Mouse (Mus musculus): Measurements from ENCODE around the gene Gstt2. TPM values are rescaled to one million over a fixed set of nuclear protein-coding genes. Genes with fewer than 3 reads are reported as not detected.
"Not testable (repeated sequence)": the region's sequence is repeated elsewhere in the genome, so short reads cannot be mapped to it uniquely, and the experiment has no call there.

Gene Gstt2
- polyA plus RNA-seq, 1 experiment from 2014 or later, result 0.35 TPM

- ChIA-PET CTCF (no interaction called here), POLR2A (no interaction called here)
- TF ChIP-seq CTCF (IDR thresholded peaks at IDR 0.05), result no peak
- no peak for ATAC-seq
- no peak for DNase-seq (ENCODE audit: low read depth, low spot score)
- H3K27me3 ChIP-seq, result peaks cover 6% of the 10 kb centered on the region
- in situ Hi-C loops (cut with MboI; ENCODE audit: low pct_unique_long_range_greater_than_20kb), result no loop called here
Observed at GRCm38 (mm10) chr10:75844800-75845199, 7.6 kb upstream of the Gstt2 start.

GRCm38 (mm10) chr10:75843898-75844297 is 6.7 kb upstream of the Gstt2 start:
- H3K27me3 ChIP-seq; DNase-seq (ENCODE audit: low read depth, low spot score); CTCF ChIA-PET; ATAC-seq; POLR2A ChIA-PET; in situ Hi-C loops (cut with MboI; ENCODE audit: low pct_unique_long_range_greater_than_20kb): not testable (repeated sequence)

GRCm38 (mm10) chr10:75839092-75839491 is 1.9 kb upstream of the Gstt2 start:
- POLR2A ChIA-PET, result no interaction called here
- peaks cover 6% of the 10 kb centered on the region for H3K27me3 ChIP-seq
- CTCF ChIA-PET, result no interaction called here
- ATAC-seq, result no peak
- no peak for DNase-seq (ENCODE audit: low read depth, low spot score)
- in situ Hi-C loops (cut with MboI; ENCODE audit: low pct_unique_long_range_greater_than_20kb), result no loop called here
- no peak for TF ChIP-seq CTCF (IDR thresholded peaks at IDR 0.05)

- TF ChIP-seq CTCF (IDR thresholded peaks at IDR 0.05), result peak; percentile 53
- no peaks in the 10 kb centered on the region for H3K27me3 ChIP-seq
- ATAC-seq (peak; percentile 68), DNase-seq (ENCODE audit: low read depth, low spot score) (peak; percentile 97)
- CTCF ChIA-PET, result interaction anchor here (1.1 to 1.5 kb wide), 4 partner anchors 16 to 71 kb away, joined by 3 to 5 read pairs (median 3); no protein-coding TSS in a partner anchor
- in situ Hi-C loops (cut with MboI; ENCODE audit: low pct_unique_long_range_greater_than_20kb), result no loop called here
- POLR2A ChIA-PET, result interaction anchor here (0.6 kb wide), 2 partner anchors 63 to 72 kb away, joined by 3 to 4 read pairs; partner anchors contain the start of genes Cabin1 and Ddt
Observed at GRCm38 (mm10) chr10:75835761-75836531, 1.3 kb downstream of the Gstt2 start.

- in situ Hi-C loops (cut with MboI; ENCODE audit: low pct_unique_long_range_greater_than_20kb), result no loop called here
- ATAC-seq (no peak), DNase-seq (ENCODE audit: low read depth, low spot score) (no peak)
- H3K27me3 ChIP-seq, result no peaks in the 10 kb centered on the region
- CTCF ChIA-PET, result interaction anchor here (1.1 to 1.3 kb wide), 3 partner anchors 16 to 69 kb away, joined by 3 read pairs; no protein-coding TSS in a partner anchor
- POLR2A ChIA-PET, result interaction anchor here (0.6 kb wide), 2 partner anchors 63 to 71 kb away, joined by 3 to 4 read pairs; partner anchors contain the start of genes Cabin1 and Ddt
- TF ChIP-seq CTCF (IDR thresholded peaks at IDR 0.05), result no peak
Observed at GRCm38 (mm10) chr10:75835307-75835706, 1.9 kb downstream of the Gstt2 start.

- no peak for DNase-seq (ENCODE audit: low read depth, low spot score)
- TF ChIP-seq CTCF (IDR thresholded peaks at IDR 0.05), result no peak
- ATAC-seq, result no peak
- in situ Hi-C loops (cut with MboI; ENCODE audit: low pct_unique_long_range_greater_than_20kb), result no loop called here
- POLR2A ChIA-PET, result interaction anchor here (0.6 kb wide), 1 partner anchor 26 kb away, joined by 4 read pairs; no protein-coding TSS in a partner anchor
- no peaks in the 10 kb centered on the region for H3K27me3 ChIP-seq
- CTCF ChIA-PET, result interaction anchor here (1.3 kb wide), 1 partner anchor 68 kb away, joined by 3 read pairs; no protein-coding TSS in a partner anchor
Observed at GRCm38 (mm10) chr10:75834721-75835120, 2.5 kb downstream of the Gstt2 start.

- ATAC-seq, result no peak
- H3K27me3 ChIP-seq, result no peaks in the 10 kb centered on the region
- in situ Hi-C loops (cut with MboI; ENCODE audit: low pct_unique_long_range_greater_than_20kb), result no loop called here
- CTCF ChIA-PET, result no interaction called here
- POLR2A ChIA-PET, result interaction anchor here (0.6 kb wide), 1 partner anchor 26 kb away, joined by 4 read pairs; no protein-coding TSS in a partner anchor
- TF ChIP-seq CTCF (IDR thresholded peaks at IDR 0.05), result no peak
- DNase-seq (ENCODE audit: low read depth, low spot score), result no peak
Observed at GRCm38 (mm10) chr10:75834250-75834649, 3.0 kb downstream of the Gstt2 start.

GRCm38 (mm10) chr10:75833456-75834080 is 3.7 kb downstream of the Gstt2 start:
- in situ Hi-C loops (cut with MboI; ENCODE audit: low pct_unique_long_range_greater_than_20kb), result no loop called here
- ChIA-PET CTCF (interaction anchor here (1.0 kb wide), 1 partner anchor 21 kb away, joined by 3 read pairs; no protein-coding TSS in a partner anchor), POLR2A (no interaction called here)
- ATAC-seq (no peak), DNase-seq (ENCODE audit: low read depth, low spot score) (no peak)
- TF ChIP-seq CTCF (IDR thresholded peaks at IDR 0.05), result no peak
- no peaks in the 10 kb centered on the region for H3K27me3 ChIP-seq

- ChIA-PET POLR2A (interaction anchor here (0.9 kb wide), 1 partner anchor 86 kb away, joined by 3 read pairs; no protein-coding TSS in a partner anchor), CTCF (interaction anchor here (1.3 to 1.4 kb wide), 3 partner anchors 60 to 128 kb away, joined by 4 to 8 read pairs (median 4); partner anchors contain the start of gene Ddt)
- ATAC-seq (no peak), DNase-seq (ENCODE audit: low read depth, low spot score) (no peak)
- in situ Hi-C loops (cut with MboI; ENCODE audit: low pct_unique_long_range_greater_than_20kb), result no loop called here
- H3K27me3 ChIP-seq, result no peaks in the 10 kb centered on the region
- peak; percentile 70 for TF ChIP-seq CTCF (IDR thresholded peaks at IDR 0.05)
Observed at GRCm38 (mm10) chr10:75832272-75832895, 4.8 kb downstream of the Gstt2 start.

- H3K27me3 ChIP-seq, result no peaks in the 10 kb centered on the region
- ChIA-PET CTCF (interaction anchor here (0.8 to 1.6 kb wide), 4 partner anchors 20 to 88 kb away, joined by 3 to 4 read pairs (median 4); no protein-coding TSS in a partner anchor), POLR2A (no interaction called here)
- ATAC-seq (no peak), DNase-seq (ENCODE audit: low read depth, low spot score) (no peak)
- in situ Hi-C loops (cut with MboI; ENCODE audit: low pct_unique_long_range_greater_than_20kb), result no loop called here
- TF ChIP-seq CTCF (IDR thresholded peaks at IDR 0.05), result no peak
Observed at GRCm38 (mm10) chr10:75830275-75830670, 7.0 kb downstream of the Gstt2 start.

All from Patski (cell line).